Mouse (Mus musculus) heart, embryonic 12.5 days (tissue): ENCODE measurements around the gene Tex45. TPM values are rescaled to one million over a fixed set of nuclear protein-coding genes. Genes with fewer than 3 reads are reported as not detected.

Source experiments
- polyA plus RNA-seq: library from polyadenylated mRNA; unstranded; fragments of >200 nt; fragmentation: Nextera tagmentation; extraction: Ambion mirVana; gene quantifications from 2 replicates; pipeline ENCODE4 v1.2.1, GENCODE M21; 2016

Tex45 gene
- polyA plus RNA-seq, 1 experiment from 2014 or later = not detected

Other genes starting within 250 kb of the Tex45 start
- 48.6 and 48.8 TPM in 2 replicates for gene Insr, start 191.2 kb upstream of the Tex45 start, polyA plus RNA-seq
- not detected in 2 replicates for gene A430078G23Rik, start 117.4 kb upstream of the Tex45 start, polyA plus RNA-seq
- gene Arhgef18, start 77.9 kb upstream of the Tex45 start, polyA plus RNA-seq = 7.1 and 8.2 TPM in 2 replicates
- gene Pex11g, start 3.2 kb upstream of the Tex45 start, polyA plus RNA-seq = 4.9 and 5.1 TPM in 2 replicates
- gene Zfp358, start 22.3 kb downstream of the Tex45 start, polyA plus RNA-seq = 34.2 and 36.2 TPM in 2 replicates
- 52.7 and 53.5 TPM in 2 replicates for gene Mcoln1, start 29.6 kb downstream of the Tex45 start, polyA plus RNA-seq
- gene Pnpla6, start 44.5 kb downstream of the Tex45 start, polyA plus RNA-seq = 21.7 and 23.4 TPM in 2 replicates
- gene C330021F23Rik, start 97.1 kb downstream of the Tex45 start, polyA plus RNA-seq = 4.7 and 5.2 TPM in 2 replicates
- 1.4 and 2.4 TPM in 2 replicates for gene Camsap3, start 116.4 kb downstream of the Tex45 start, polyA plus RNA-seq
- 33.8 and 34.9 TPM in 2 replicates for gene Xab2, start 150.5 kb downstream of the Tex45 start, polyA plus RNA-seq
- gene Pet100, start 150.7 kb downstream of the Tex45 start, polyA plus RNA-seq = 110 and 115 TPM in 2 replicates
- gene Pcp2, start 154.7 kb downstream of the Tex45 start, polyA plus RNA-seq = 0.33 TPM in 1 of 2 replicates, not detected in the other
- 48.2 and 60.0 TPM in 2 replicates for gene Stxbp2, start 160.1 kb downstream of the Tex45 start, polyA plus RNA-seq
- gene Retn, start 184.9 kb downstream of the Tex45 start, polyA plus RNA-seq = not detected in 2 replicates
- gene Mcemp1, start 194.9 kb downstream of the Tex45 start, polyA plus RNA-seq = not detected in 2 replicates
- 6.7 and 7.3 TPM in 2 replicates for gene Fcor, start 201.5 kb downstream of the Tex45 start, polyA plus RNA-seq
- 33.3 and 34.1 TPM in 2 replicates for gene Trappc5, start 205.4 kb downstream of the Tex45 start, polyA plus RNA-seq
- gene Fcer2a, start 223.3 kb downstream of the Tex45 start, polyA plus RNA-seq = 0.14 and 0.19 TPM in 2 replicates
- 3.7 and 5.0 TPM in 2 replicates for gene Clec4g, start 249.8 kb downstream of the Tex45 start, polyA plus RNA-seq